Mouse (Mus musculus) left cerebral cortex, postnatal 14 days (tissue): ENCODE results near the gene Samd5. TPM values are rescaled to one million over a fixed set of nuclear protein-coding genes. Genes with fewer than 3 reads are reported as not detected.

Experiments
- DNase-seq, 2 experiments: peaks; one replicate each; pipeline ENCODE4 v3.0.0; 2021 to 2022; ENCODE audit warnings: low spot score in 2 of 2, mixed read lengths in 1 of 2
- intact Hi-C: fragments of 180-260 bp; cut with DNase I; formaldehyde crosslinking; loops from one replicate; pipeline ENCODE4 v1.15.1; 2025
- long read RNA-seq, 2 experiments: library from polyadenylated mRNA; stranded (forward); transcript quantifications; one replicate each; pipeline ENCODE4 v2.0.0; 2021
- total RNA-seq, 2 experiments: library from RNA; stranded (reverse); gene quantifications; 2 replicates each; pipeline ENCODE4 v1.2.3; 2021

The Samd5 gene
- 10 to 100 TPM; 12.4 to 14.4 TPM for total RNA-seq
- long read RNA-seq, experiment 1, full-length matches to known transcripts: 1 of 4 reads
- long read RNA-seq, experiment 1, partial matches to known transcripts: 0 of 4 reads
- long read RNA-seq, experiment 1, other reads (novel, unspliced or antisense): 3 of 4 reads
- long read RNA-seq, experiment 2, full-length matches to known transcripts: 1 of 1 reads
- long read RNA-seq, experiment 2, partial matches to known transcripts: 0 of 1 reads
- long read RNA-seq, experiment 2, other reads (novel, unspliced or antisense): 0 of 1 reads

- intact Hi-C loops: loop anchor here (5.0 to 10.0 kb wide), 4 partner anchors 83 to 880 kb away; no protein-coding TSS in a partner anchor
- peak; percentile 30 to 58 for DNase-seq
Measured at GRCm38 (mm10) chr10:9674561-9675521, at the start of gene Samd5. TSS of gene Samd5 (minus strand) at chr10:9675208.

DNA sequence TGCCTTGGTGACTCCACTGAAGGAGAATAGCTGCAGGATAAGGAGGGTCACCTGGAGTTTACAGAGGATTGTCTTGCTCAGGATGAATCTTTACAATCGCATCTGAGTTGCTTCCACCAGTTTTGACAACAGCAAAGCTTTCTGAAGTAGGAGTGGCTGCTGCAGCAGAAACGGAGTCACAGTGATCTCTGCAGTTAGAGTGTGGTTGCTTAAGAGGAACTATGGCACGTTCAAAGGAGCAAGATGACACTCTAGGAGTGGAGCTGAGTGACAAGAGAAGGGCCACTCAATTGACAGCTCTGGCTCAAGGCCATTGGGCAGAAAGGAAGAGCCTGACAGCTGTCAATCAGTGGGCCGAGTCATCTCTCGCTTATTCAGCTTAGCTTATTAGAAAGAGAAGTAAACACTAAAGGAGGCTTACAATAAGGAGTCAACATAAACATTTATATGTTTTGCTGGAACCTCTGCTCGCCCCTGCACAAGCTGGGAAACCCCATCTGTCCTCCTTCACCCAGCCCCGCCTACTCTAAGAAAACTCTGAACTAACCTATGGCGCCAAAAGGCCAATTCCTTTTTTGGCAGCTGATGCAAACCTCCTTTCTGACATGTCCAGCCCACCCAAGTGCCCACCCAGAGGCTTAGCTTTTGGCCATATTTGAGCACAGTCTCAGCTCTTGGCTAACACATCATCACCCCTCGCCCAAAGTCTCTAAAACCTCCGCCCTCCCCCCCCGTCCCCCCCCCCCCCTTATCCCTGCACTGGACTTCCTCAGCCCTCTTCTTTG is 47.7 kb upstream of the Samd5 start:
- DNase-seq: no peak
- intact Hi-C loops: no loop called here

DNA sequence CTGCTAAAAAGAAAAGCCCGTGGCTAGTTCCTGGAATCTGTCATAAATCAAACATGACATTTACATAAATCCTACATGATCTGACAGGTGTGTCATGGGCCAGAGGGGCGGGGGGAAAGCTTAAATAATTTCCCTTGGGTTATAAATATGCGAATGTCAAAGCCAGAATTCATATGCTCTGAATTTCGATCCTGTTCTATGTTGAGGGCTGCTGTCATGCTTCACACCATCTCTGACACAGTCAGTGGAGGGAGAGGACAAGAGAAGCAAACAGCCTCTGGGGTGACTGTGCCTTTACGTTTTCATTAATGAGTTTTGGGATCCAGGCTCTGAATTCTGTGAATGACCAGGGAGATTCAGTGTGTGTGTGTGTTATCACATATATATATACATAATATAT is 45.0 kb upstream of the Samd5 start:
- no peak for DNase-seq
- intact Hi-C loops: no loop called here

GRCm38 (mm10) chr10:9718086-9718485 is 43.1 kb upstream of the Samd5 start:
- intact Hi-C loops: no loop called here
- DNase-seq: no peak

GRCm38 (mm10) chr10:9704956-9705355 is 29.9 kb upstream of the Samd5 start:
- no peak for DNase-seq
- intact Hi-C loops: no loop called here

DNA sequence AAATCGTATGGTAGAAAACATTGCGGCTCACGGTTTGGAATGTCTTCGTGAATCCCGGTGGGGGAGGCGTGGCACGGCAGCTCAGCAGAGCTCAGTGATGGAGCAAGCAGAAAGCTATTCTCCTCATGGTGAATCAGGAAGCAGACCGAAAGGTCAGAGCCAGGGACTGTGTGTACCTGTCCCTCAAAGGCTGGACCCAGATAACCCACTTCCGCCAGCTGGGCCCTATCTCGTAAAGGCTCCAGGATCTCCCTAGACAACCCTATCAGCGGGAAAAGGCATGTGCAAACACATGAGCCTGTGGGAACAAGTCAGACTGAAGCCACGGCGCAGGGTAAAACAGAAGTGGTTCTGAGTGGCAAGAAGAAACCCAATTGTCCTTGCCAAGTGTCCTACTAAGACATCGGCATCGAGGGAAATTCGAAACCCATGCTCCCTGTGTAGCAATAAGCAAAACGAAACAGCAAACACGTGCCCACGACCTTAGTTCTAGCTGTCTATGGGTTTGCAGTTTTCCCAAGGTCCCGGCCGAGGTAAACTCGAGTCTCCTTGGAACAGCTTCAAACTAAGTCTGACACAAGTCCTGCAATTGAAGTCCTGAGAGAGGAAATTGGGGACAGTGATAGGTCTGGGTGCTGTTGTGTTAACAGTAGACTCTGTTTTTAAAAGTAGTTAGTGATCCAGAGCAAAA is 24.2 kb upstream of the Samd5 start:
- DNase-seq: no peak
- intact Hi-C loops: no loop called here

- no peak for DNase-seq
- intact Hi-C loops: no loop called here
Measured at GRCm38 (mm10) chr10:9698141-9698540, 23.1 kb upstream of the Samd5 start.

- intact Hi-C loops: no loop called here
- DNase-seq: no peak
Measured at GRCm38 (mm10) chr10:9696543-9697141, 21.6 kb upstream of the Samd5 start.

- DNase-seq: no peak
- intact Hi-C loops: no loop called here
Measured at GRCm38 (mm10) chr10:9693990-9694699, 19.1 kb upstream of the Samd5 start.

DNA sequence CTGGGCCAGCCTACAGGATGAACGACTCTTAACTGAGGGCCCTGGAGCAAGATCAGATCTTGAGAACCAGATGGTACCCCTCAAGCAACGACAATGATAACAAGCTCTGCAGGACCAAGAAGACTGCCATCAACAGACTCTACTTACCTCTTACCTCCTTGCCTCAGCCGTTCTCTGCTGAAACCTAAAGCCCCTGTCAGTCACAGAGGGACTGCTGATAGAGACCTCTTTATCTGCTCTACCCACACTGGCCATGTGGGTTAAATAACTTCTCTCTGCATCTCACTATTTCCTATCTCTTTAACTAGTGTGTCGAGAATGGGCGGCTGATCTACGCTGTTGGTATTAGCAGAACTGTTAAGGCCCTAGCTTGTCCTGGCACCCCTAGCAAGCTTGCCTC is 5.9 kb upstream of the Samd5 start:
- DNase-seq: no peak
- intact Hi-C loops: no loop called here

DNA sequence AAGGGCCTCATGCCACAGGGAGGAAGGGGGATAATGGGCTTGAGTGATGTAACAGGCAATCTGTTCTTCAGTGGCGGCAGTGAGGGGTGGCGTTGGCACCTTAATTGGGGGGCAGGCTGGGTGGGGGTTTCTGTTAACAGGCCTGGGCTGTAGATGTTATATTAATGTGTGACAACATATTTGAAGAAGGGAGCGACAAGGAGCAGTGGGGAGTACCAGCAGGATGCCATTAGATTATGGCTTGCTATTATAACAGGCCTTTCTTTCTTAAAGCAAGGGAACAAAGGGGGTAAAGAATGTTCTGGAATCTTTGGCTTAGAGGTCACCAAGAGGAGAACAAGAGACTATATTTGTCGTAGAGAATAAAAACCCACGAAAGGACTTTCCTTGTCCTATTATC is 4.9 kb upstream of the Samd5 start:
- intact Hi-C loops: loop anchor here (5.0 to 10.0 kb wide), 3 partner anchors 103 to 885 kb away; no protein-coding TSS in a partner anchor
- DNase-seq: no peak

DNA sequence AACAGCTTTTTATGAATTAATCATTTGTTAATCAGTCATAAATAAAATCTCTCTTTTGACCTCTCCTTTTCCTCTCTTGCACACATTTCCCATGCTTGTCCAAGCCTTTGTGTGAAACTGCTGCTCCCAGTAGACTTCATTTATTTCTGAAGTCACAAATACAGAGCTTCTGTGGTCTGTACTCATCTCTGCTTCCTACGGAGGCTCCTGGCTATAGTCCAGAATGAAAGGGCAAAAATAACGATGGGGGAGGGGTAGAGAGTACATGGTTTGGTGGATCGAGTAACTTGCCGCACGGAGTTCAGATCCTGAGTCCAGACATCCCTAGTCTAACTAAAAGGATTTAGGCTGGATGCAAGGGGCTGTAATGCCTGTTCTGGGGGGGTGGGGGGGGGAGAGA is 3.1 kb upstream of the Samd5 start:
- intact Hi-C loops: loop anchor here (5.0 to 10.0 kb wide), 3 partner anchors 101 to 883 kb away; no protein-coding TSS in a partner anchor
- no peak for DNase-seq

- intact Hi-C loops: loop anchor here (1.0 to 10.0 kb wide), 4 partner anchors 100 to 882 kb away; no protein-coding TSS in a partner anchor
- peak; percentile 71 to 80 for DNase-seq
Measured at GRCm38 (mm10) chr10:9676886-9677285, 1.9 kb upstream of the Samd5 start.

GRCm38 (mm10) chr10:9676418-9676786 is 1.4 kb upstream of the Samd5 start:
- intact Hi-C loops: loop anchor here (5.0 to 10.0 kb wide), 3 partner anchors 99 to 882 kb away; no protein-coding TSS in a partner anchor
- no peak for DNase-seq

GRCm38 (mm10) chr10:9675550-9676417 is 776 bp upstream of the Samd5 start:
- peak; percentile 8 to 11 for DNase-seq
- intact Hi-C loops: loop anchor here (5.0 to 10.0 kb wide), 3 partner anchors 98 to 881 kb away; no protein-coding TSS in a partner anchor

DNA sequence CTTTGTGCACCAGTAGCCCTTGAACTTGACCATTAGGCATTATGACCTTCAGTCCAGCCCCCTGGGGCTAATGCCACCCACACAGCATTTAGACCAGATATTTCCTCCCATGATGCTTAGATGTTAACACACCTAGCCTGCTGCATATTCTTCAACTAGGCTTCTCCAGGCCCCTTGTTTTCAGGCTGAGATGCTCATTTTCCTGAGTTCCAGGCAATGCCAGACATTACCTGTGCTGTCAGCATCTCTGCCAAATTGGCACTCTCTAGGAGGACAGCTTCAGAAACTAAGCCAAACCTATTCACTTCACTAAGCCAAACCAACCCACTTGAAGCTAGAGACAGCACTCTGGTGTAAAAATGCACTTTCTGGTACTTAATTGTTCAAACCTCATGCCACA is 1.7 kb downstream of the Samd5 start:
- DNase-seq: no peak
- intact Hi-C loops: loop anchor here (5.0 to 10.0 kb wide), 2 partner anchors 81 to 878 kb away; no protein-coding TSS in a partner anchor

GRCm38 (mm10) chr10:9672751-9673150 is 2.3 kb downstream of the Samd5 start:
- intact Hi-C loops: loop anchor here (5.0 to 10.0 kb wide), 2 partner anchors 80 to 878 kb away; no protein-coding TSS in a partner anchor
- no peak for DNase-seq
